Mouse (Mus musculus): Measurements from ENCODE around the gene Cry2. TPM values are rescaled to one million over a fixed set of nuclear protein-coding genes. Genes with fewer than 3 reads are reported as not detected.

Cry2 gene
- total RNA-seq, 2 experiments from 2014 or later, result 89.1 to 94.8 TPM

DNA sequence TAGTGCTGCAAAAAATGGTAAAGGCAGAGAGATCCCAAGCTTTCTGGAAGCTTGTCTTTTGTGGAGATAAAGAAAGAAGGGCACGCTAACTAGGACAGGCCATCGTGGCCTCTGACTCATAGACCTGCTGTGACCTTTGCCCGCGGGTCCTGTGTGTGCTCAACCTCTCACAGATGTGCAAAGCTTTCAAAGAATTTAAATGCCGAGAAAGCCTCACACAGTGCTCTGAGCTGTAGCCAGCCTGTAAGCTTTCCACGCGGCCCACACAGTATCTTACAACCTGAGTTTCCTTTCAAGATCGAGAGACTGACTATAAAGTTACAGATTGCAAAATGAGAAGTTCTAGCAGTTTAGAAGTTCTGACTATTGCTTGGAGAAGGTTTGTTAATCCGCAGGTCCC, 12.0 kb upstream of the Cry2 start:
- DNase-seq (ENCODE audit: low spot score in 2 of 2), result no peak

DNA sequence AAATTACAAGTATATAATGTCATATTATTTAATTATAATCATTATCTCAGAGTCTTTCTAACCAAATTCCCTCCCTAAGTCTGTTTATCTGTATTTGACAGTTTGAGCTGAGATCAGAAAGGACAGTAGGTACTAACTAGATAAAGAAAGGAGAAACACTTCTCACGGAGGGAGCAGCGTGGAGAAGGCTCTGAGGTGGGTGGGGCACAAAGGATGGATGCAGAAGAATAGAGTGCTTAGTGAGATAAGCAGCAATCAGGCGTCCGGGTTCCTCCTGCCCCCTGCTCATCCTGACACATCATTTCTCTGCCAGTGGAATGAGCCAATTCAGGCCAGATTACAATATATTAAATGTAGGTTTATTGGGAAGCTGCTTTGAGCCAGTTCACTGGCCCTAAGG, 10.5 kb upstream of the Cry2 start:
- no peak for DNase-seq (ENCODE audit: low spot score in 2 of 2)

DNA sequence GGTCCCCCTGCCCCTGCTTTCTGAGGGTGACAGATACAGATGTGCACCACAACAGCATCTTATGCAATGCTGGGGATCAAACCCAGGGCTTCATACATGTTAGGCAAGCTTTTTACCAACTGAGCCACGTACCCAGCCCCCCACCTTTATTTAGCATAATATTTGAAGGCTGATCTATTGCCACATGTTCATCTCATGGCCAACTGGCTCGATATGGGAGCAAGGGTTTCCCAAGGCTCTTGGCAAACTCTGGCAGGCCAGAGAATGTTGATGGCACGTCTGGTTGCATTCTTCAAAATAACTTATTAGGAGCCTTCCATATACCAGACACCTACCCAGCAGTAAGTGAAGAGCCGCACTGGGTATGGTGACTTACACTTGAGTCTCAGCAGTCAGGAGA, 9.5 kb upstream of the Cry2 start:
- no peak for DNase-seq (ENCODE audit: low spot score in 2 of 2)

DNA sequence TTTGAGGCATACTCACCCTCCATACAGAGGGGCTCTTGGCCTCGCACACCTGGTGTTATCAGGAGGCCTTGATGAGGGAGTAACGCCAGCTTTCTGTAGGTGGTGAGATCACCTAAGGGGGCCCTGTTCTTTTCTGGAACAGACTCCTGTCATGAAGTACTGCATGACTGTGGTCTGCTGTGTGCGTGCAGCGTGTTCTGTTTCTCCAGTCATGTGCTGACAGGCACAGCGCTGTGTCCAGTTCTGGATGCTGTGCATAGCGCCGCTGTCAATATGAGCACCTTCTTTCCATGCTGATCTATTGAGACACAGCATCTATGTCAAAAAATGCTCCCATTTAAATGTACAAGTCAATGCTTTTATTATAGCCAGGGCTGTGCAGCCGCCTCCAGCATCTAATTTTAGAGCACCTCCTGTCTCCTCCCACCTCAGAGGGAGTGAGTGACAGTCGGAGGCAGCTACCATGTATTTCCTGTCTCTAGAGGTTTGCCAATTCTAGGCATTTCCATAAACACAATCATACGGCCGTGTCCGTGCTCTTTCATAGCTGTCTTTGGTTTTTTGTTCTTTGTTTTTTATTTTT, 8.7 kb upstream of the Cry2 start:
- no peak for DNase-seq (ENCODE audit: low spot score in 2 of 2)

DNA sequence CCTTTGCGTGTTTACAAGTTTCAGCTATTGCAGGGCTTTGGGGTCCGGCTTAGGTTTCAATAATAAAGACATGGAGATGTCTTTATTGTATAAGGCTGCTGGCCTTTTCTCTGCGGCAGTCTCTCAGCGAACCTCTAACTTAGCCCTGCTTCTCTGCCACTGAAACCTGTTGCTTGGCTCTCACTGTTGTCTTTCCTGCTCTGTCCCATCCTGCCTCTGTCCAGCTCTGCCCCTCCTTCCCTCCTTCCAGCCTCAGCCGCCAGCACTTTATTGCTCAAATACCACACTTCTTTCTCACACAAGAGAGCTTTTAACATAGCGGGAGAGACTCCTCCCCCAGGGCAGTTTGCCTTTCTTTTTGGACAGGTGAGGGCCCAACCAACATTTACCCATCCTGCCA, 6.6 kb upstream of the Cry2 start:
- no peak for DNase-seq (ENCODE audit: low spot score in 2 of 2)

DNA sequence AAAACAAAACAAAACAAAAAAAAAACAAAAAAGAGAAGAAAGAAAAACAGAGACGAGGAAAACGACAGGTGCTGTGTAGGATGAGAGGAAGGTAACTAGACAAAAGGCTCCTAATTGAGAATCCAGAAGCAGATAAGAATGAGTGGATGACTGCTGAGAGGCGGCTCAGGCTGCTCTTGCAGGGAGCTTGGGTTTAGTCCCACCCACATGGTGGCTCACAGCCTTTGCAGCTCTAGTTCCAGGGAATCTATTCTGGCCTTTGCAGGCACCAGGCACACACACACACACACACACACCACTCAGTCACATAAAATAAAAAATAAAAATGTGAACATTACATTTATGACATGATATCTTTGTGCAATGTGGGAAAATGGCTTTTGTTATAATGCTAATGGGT, 4.7 kb upstream of the Cry2 start:
- no peak for DNase-seq (ENCODE audit: low spot score in 2 of 2)

DNA sequence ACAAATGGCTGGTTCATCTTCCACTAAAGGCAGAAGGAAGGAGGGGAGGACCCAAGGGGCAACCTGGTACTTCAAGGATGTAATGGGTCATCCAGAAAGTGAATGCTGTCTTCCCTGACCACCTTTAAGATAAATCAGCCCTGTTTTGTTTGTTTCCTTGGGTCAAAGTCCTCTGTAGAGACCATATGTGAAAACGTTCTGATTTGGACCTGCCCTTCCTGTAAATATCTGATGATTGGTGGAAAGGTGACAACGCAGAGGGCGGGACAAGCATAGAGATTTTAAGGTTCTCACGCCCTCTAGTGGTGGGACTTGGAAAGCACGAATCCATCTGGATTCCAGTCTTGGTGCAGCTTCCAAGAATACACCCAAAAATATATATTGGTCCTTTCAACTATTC, 4.0 kb upstream of the Cry2 start:
- peak; percentile 84 to 85 for DNase-seq (ENCODE audit: low spot score in 2 of 2)

DNA sequence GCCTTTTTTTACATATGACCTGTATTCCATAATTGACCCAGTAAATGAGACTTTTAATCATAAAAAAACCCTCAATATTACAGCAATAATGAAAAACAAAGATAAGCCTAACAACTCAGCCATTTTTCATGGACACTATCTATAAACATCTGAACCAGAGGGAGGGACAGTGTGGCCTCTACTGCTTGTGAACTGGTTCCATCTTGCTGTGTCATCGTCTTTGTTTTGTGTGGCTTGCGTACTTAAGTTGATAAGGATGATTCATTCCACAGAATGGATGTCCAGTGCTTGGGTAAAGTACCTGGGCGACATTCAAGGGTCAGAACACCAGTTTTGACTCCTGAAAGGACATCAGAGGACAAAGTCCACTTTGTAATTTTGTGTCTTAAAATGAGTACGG, 3.5 kb upstream of the Cry2 start:
- DNase-seq (ENCODE audit: low spot score in 2 of 2), result no peak

DNA sequence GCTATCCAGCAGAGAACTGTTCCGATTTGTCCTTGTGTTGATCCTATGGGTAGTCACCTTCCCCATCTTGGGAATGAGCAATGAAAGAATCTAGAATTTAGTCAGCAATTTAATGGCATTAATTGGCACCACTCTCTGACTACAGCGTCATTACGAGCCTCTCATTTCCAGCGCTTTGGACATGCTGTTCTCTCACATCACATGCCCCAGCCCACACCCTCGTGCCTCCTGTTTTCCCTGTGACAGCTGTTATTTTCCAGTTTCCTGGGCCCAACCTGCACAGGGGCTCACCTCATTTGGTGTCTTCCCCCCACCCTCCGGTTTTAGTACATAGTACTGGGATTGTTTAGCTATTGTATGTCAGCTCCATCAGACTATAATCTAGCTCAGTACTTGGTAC, 1.2 kb upstream of the Cry2 start:
- DNase-seq (ENCODE audit: low spot score in 2 of 2), result no peak

DNA sequence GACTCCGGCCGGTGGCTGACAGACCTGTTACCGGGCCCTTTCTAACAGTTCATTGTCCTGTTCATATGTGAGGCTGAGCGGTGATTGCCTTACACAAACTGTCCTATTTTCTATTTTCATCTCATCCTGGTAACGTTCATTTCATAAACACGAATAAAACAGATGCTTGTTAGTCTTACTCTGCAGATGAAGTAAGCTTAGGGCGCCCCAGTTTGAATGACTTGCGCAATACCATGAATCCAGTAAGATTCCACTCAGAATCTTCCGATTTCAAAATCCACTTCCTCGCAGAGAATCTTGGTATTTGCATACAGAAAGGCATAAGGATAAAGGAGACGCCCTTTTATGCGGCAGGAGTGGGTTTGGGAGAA, 517 bp upstream of the Cry2 start:
- no peak for DNase-seq (ENCODE audit: low spot score in 2 of 2)

DNA sequence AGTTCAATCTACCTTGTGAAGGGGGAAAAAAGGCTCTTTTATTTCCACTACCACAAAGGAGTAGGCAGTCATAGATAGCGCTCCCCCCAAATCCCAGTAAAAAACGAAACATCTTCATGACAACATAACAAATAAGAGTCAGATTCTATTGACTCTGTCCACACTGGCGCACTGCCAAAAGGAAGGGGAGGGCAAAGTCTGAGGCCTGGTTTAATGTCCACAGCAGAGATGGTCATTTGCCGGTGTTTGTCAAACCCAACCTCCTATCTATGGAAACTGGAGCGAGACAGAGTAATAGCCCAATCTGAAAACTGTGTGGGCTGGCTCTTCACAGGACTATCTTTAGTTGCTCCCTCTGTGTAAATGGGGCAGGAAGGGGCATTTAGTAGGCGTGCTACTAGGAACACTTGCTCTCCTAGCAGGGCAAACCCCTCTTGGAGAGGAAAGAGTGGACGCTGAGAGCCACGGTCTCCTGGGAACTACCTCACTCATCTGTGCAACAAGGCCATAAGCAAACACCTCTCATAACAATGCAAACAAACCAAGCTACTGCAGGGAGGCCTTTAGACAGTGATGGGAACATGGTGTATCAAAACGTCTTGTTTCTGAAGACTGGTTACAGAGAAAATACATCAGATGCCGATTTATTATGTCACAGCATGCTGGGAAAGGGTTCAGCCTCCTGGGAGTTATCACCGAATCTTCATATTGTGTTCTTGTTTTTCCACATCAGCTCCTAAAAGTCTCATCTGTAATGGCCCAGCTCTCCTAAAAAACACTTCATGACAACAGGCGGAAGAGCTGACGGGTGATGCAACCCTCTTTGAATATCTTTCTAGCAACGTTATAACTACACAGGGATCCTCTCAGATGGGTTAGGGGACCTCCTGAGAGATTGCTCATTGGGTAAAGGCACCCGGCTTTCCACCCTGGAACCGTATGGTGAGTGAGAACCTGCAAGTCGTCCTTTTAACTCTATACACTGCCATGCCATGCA, 1.2 kb downstream of the Cry2 start:
- DNase-seq (ENCODE audit: low spot score in 2 of 2), result peak; percentile 43 to 55

DNA sequence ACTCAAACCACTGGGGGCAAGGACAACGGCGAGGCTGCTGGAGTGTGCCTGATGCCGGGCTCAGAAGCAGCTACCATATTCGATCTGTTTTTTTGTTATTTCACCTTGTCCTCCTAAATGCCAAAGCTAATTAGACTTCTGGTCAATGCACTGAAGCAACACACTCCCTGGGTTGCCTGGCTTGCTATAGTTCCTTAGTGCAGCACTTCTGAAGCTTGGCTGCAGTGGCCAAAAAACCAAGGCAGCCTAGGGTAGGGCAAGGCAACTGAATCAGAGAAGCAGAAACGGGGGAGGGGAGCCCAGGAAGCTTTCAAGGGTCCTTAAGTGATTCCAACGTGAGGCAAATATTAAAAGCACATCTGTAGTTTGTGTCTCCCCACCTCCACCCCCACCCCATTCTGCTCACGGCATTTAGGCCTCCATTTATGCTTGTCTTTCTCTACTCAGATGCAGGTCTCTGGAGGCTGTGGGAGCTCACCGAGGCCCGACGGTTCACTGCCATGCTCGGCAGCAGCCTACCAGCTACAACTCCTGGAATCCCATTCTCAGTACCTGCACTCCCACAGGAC, 2.1 kb downstream of the Cry2 start:
- no peak for DNase-seq (ENCODE audit: low spot score in 2 of 2)

DNA sequence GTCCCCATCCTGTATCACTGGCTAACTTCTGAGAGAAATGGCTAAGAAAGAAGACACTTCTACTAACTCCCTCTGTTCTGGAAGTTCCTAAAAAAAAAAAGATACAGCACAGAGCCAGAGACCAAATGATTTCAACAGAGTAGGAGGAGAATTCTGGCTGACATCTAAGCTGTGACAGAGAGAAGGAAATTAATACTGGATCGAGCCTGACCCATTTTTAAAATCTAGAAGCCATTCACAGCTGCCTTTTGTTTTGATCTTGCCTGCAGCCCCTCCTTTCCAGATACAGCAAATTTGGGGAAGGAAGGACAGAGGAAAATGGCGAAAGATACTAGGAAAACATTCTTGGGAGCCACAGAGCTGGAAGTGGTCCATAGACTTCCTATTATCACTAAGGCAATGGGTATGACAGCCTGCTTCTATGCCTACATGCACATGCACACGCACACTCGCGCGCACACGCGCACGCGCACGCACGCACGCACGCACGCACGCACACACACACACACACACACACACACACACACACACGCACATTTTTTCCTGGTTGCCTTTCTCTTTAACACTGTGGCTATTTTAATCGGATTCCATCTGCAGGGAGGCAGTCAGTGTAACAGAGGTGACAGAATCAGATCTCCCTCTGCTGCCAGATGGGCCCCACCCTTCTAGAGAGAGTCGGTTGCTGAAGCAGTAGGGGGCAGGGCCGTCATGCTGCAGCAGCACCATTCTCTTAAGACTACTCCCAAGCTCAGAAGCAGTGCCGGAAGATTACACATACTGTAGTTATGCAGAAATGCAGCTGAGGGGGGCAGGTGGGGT, 2.9 kb downstream of the Cry2 start:
- DNase-seq (ENCODE audit: low spot score in 2 of 2), result peak; percentile 46 to 67

DNA sequence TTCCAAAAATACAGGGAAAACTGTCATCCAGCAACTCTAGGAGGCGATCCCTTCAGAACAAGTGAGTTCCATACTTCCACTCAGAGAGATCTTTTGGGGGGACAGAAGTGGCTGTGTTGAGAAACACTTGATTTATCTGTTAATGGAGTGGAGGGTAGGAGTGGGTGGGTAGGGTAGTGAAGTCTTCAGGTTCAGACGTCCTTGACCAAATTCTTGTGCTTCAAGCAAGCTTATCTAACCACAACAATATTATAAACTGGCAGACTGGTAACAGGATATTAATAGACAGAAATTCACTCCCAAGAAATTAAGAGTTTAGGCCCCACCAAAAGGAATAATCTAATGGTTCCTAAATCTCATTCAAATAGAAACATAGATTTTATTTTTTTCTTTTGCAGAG, 3.8 kb downstream of the Cry2 start:
- DNase-seq (ENCODE audit: low spot score in 2 of 2), result no peak

DNA sequence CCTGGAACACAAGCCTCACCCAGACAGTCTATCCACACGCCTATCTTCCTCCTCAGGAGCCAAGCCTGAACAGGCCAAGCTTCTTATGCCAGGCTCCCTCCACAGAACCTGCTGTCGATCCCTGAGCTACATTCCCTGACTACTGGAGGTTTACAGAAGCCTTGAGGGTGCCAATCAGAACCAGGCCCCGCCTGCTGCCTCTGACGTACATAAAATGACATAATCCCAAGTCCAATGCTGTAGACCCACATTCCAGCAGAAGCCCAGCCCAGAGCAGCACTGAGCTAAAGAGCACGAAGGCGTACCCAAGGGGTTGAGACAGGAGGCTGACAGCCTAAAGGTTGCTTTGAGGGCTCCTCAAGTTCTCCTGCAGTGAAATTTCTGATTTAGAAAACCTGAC, 6.0 kb downstream of the Cry2 start:
- peak; percentile 56 to 62 for DNase-seq (ENCODE audit: low spot score in 2 of 2)

DNA sequence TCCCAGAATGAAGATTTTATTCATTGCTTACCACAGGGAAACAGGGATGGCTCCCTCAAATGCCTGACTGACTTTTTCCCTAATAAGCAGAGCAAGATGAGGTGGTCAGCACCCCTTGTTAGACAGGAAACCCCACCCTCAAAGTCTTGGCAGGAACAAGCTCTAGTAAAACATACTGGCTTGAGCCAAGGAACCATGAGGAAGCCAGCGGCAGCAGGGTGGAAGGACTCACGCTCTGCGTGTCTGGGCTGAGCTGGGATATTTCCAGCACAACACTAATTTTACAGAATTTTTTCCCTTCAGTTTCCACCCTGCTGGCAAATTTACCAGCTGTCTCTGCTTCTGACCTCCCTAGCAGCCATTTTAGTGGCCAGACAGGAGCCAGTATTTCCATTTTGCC, 7.4 kb downstream of the Cry2 start:
- DNase-seq (ENCODE audit: low spot score in 2 of 2), result no peak

DNA sequence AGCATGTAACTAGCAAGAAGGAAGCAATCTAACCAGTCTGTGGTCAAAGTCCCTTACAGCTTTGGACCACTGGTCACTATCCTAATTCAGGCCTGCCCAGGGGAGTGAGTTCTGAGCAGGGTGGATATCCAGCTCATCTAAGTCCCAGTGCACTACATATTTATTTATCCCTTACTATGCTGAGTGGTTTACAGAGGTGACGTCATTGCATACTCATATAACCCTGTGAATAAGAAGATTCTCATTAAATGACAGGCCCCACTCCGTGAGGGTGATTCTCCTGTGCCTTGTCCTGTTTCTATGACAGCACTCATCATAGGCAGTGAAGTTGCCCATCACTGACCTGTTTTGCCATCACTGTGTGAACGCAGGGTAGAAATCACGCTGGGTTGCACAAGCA, 8.5 kb downstream of the Cry2 start:
- no peak for DNase-seq (ENCODE audit: low spot score in 2 of 2)

DNA sequence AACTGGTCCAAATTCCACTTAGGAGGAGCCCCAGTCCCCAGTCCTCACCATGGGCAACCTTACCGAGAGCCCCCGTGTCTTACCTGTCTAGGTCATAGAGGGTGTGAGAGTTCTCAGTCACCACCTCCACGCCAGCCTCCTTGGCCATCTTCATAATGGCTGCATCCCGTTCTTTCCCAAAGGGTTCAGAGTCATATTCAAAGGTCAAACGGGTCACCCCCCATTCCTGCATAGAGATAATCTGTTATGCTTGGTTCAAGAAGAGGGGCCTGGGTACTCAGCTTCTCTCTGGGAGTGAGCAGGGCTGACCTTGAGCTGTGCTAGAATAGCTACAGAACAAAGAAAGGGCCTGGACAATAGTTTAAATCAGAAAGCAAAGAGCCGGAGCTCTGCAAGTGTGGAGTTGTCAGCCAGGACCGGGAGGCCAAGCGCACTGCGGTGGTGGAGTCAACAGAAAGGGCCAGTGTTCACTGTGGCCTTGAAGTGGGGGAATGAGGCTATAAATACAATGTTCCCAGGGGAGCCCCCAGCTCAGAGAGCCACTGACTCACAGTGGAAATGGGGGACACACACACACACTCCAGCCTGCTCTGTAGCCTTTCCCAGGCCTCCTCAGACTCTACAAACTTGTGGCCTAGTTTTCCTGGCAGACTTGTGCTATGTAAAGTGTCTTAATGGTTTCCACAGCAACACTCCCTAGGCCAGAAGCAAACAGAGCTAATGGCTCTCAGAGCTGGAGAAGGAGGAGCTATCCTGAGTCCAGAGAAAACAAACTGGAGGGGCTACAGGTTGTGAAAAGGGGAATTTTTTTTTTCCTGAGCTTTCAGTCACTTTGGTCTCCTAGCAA, 9.2 kb downstream of the Cry2 start:
- peak; percentile 46 to 50 for DNase-seq (ENCODE audit: low spot score in 2 of 2)

DNA sequence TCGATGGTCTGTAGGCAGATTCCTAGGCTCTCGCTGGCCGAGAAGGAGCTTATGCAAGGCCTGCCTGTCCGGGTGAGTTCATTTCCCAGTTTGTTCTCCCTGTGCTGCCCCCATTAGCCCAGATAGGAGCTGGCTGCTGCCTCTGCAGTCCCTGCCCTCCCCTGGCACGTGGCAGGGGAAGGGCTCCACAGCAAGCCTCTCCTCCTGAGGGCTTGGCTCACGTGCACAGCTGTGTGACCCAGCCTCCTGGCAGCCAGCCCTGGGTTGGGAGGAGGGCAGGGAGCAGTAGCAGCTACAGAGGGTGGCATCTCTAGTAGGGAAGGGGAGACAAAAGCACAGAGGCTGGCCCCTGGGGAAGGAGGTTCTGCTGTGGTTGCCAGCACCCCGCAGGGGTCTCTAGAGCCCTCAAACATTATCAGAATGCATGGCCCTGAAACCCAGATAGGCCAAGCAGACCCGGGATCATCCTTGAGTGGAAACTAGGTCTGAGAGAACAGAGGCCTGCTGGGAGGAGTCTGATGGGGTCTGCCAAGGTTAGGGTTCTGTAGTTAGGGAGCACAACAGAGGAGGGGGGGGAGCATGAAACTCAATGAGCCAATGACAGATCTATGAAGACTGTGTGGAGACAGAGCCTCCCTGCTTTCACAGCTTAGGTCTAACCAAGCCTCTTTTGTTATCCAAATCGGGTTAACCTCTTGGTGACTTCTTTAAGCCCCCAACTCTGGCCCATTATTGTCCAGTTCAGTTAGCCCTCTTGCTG, 10.0 kb downstream of the Cry2 start:
- peak; percentile 82 to 88 for DNase-seq (ENCODE audit: low spot score in 2 of 2)

DNA sequence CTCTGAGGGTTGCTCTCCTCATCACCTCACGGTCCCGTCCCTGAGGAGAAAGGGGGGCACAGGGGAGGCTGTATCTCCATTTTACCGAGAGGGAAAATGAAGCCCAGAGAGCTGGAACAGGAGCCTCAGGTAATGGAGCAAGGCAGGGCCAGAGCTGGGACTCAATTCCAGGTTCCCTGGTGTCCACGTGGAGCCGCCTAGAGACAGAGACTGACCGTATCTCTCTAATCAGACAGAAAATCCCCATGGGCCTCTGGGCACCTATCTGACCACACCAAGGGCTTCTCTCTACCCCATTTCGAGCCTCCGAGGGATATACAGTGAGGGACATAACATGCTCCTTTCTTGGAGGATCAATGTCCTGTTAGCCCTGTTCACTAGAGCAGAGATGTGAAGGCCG, 10.7 kb downstream of the Cry2 start:
- no peak for DNase-seq (ENCODE audit: low spot score in 2 of 2)
